Mouse (Mus musculus): Measurements from ENCODE around the gene Slc22a4. TPM values are rescaled to one million over a fixed set of nuclear protein-coding genes. Genes with fewer than 3 reads are reported as not detected.
"Not testable (repeated sequence)": the region's sequence is repeated elsewhere in the genome, so short reads cannot be mapped to it uniquely, and the experiment has no call there.

Gene Slc22a4
- polyA plus RNA-seq, 1 experiment, result not detected

- Histone ChIP-seq H3K27ac (ENCODE audit: insufficient read depth, low read length) (no peak overlapping the region), H3K4me3 (ENCODE audit: insufficient read depth, low read length) (no peak overlapping the region), H3K4me1 (ENCODE audit: control insufficient read depth, insufficient read depth, low read length) (peaks cover 28% of the 10 kb centered on the region)
- TF ChIP-seq POLR2A (IDR thresholded peaks at IDR 0.05; ENCODE audit: low read depth, low read length) (no peak), CTCF (IDR thresholded peaks at IDR 0.05; ENCODE audit: borderline replicate concordance, insufficient read depth, low read length) (no peak)
Measured at GRCm38 (mm10) chr11:54058056-54058617, 30.2 kb upstream of the Slc22a4 start.

GRCm38 (mm10) chr11:54057428-54057827 lies 29.5 kb upstream of the Slc22a4 start:
- Histone ChIP-seq H3K27ac (ENCODE audit: insufficient read depth, low read length) (no peak overlapping the region), H3K4me1 (ENCODE audit: control insufficient read depth, insufficient read depth, low read length) (peaks cover 24% of the 10 kb centered on the region), H3K4me3 (ENCODE audit: insufficient read depth, low read length) (no peak overlapping the region)
- TF ChIP-seq CTCF (IDR thresholded peaks at IDR 0.05; ENCODE audit: borderline replicate concordance, insufficient read depth, low read length), result no peak
- no peak for TF ChIP-seq POLR2A (IDR thresholded peaks at IDR 0.05; ENCODE audit: low read depth, low read length)

- Histone ChIP-seq H3K27ac (ENCODE audit: insufficient read depth, low read length) (no peak overlapping the region), H3K4me3 (ENCODE audit: insufficient read depth, low read length) (no peak overlapping the region), H3K4me1 (ENCODE audit: control insufficient read depth, insufficient read depth, low read length) (peaks cover 15% of the 10 kb centered on the region)
- TF ChIP-seq POLR2A (IDR thresholded peaks at IDR 0.05; ENCODE audit: low read depth, low read length), result no peak
Measured at GRCm38 (mm10) chr11:54056132-54056531, 28.2 kb upstream of the Slc22a4 start.

- H3K27ac ChIP-seq (ENCODE audit: insufficient read depth, low read length), result no peak overlapping the region
- no peak overlapping the region for H3K4me3 ChIP-seq (ENCODE audit: insufficient read depth, low read length)
- peaks cover 10% of the 10 kb centered on the region; the same call in 1 of the 2 replicates for H3K4me1 ChIP-seq (ENCODE audit: control insufficient read depth, insufficient read depth, low read length)
- TF ChIP-seq CTCF (IDR thresholded peaks at IDR 0.05; ENCODE audit: borderline replicate concordance, insufficient read depth, low read length), result no peak
- no peak for TF ChIP-seq POLR2A (IDR thresholded peaks at IDR 0.05; ENCODE audit: low read depth, low read length)
Measured at GRCm38 (mm10) chr11:54054257-54054656, 26.4 kb upstream of the Slc22a4 start.

- TF ChIP-seq POLR2A (IDR thresholded peaks at IDR 0.05; ENCODE audit: low read depth, low read length), result no peak
- TF ChIP-seq CTCF (IDR thresholded peaks at IDR 0.05; ENCODE audit: borderline replicate concordance, insufficient read depth, low read length), result no peak
- Histone ChIP-seq H3K27ac (ENCODE audit: insufficient read depth, low read length) (no peak overlapping the region), H3K4me1 (ENCODE audit: control insufficient read depth, insufficient read depth, low read length) (peaks cover 8% of the 10 kb centered on the region; the same call in 1 of the 2 replicates), H3K4me3 (ENCODE audit: insufficient read depth, low read length) (no peak overlapping the region)
Measured at GRCm38 (mm10) chr11:54053090-54053489, 25.2 kb upstream of the Slc22a4 start.

GRCm38 (mm10) chr11:54052128-54052527 lies 24.2 kb upstream of the Slc22a4 start:
- peaks cover under 1% of the 10 kb centered on the region; the same call in 1 of the 2 replicates for H3K4me1 ChIP-seq (ENCODE audit: control insufficient read depth, insufficient read depth, low read length)
- H3K27ac ChIP-seq (ENCODE audit: insufficient read depth, low read length), result no peak overlapping the region
- TF ChIP-seq POLR2A (IDR thresholded peaks at IDR 0.05; ENCODE audit: low read depth, low read length) (no peak), CTCF (IDR thresholded peaks at IDR 0.05; ENCODE audit: borderline replicate concordance, insufficient read depth, low read length) (no peak)
- H3K4me3 ChIP-seq (ENCODE audit: insufficient read depth, low read length), result no peak overlapping the region

GRCm38 (mm10) chr11:54051161-54051560 lies 23.3 kb upstream of the Slc22a4 start:
- no peak for TF ChIP-seq POLR2A (IDR thresholded peaks at IDR 0.05; ENCODE audit: low read depth, low read length)
- no peak for TF ChIP-seq CTCF (IDR thresholded peaks at IDR 0.05; ENCODE audit: borderline replicate concordance, insufficient read depth, low read length)
- Histone ChIP-seq H3K4me3 (ENCODE audit: insufficient read depth, low read length) (no peak overlapping the region), H3K4me1 (ENCODE audit: control insufficient read depth, insufficient read depth, low read length) (no peaks in the 10 kb centered on the region), H3K27ac (ENCODE audit: insufficient read depth, low read length) (no peak overlapping the region)

GRCm38 (mm10) chr11:54050205-54050604 lies 22.3 kb upstream of the Slc22a4 start:
- TF ChIP-seq CTCF (IDR thresholded peaks at IDR 0.05; ENCODE audit: borderline replicate concordance, insufficient read depth, low read length) (no peak), POLR2A (IDR thresholded peaks at IDR 0.05; ENCODE audit: low read depth, low read length) (no peak)
- Histone ChIP-seq H3K4me3 (ENCODE audit: insufficient read depth, low read length) (no peak overlapping the region), H3K27ac (ENCODE audit: insufficient read depth, low read length) (no peak overlapping the region), H3K4me1 (ENCODE audit: control insufficient read depth, insufficient read depth, low read length) (no peaks in the 10 kb centered on the region)

- TF ChIP-seq POLR2A (IDR thresholded peaks at IDR 0.05; ENCODE audit: low read depth, low read length) (no peak), CTCF (IDR thresholded peaks at IDR 0.05; ENCODE audit: borderline replicate concordance, insufficient read depth, low read length) (no peak)
- Histone ChIP-seq H3K27ac (ENCODE audit: insufficient read depth, low read length) (no peak overlapping the region), H3K4me3 (ENCODE audit: insufficient read depth, low read length) (no peak overlapping the region), H3K4me1 (ENCODE audit: control insufficient read depth, insufficient read depth, low read length) (no peaks in the 10 kb centered on the region)
Measured at GRCm38 (mm10) chr11:54040676-54041075, 12.8 kb upstream of the Slc22a4 start.

GRCm38 (mm10) chr11:54032872-54033271 lies 5.0 kb upstream of the Slc22a4 start:
- H3K4me3 ChIP-seq (ENCODE audit: insufficient read depth, low read length); H3K4me1 ChIP-seq (ENCODE audit: control insufficient read depth, insufficient read depth, low read length); H3K27ac ChIP-seq (ENCODE audit: insufficient read depth, low read length): not testable (repeated sequence)

- no peak overlapping the region for H3K27ac ChIP-seq (ENCODE audit: insufficient read depth, low read length)
- no peaks in the 10 kb centered on the region; the same call in 1 of the 2 replicates for H3K4me1 ChIP-seq (ENCODE audit: control insufficient read depth, insufficient read depth, low read length)
- no peak for TF ChIP-seq POLR2A (IDR thresholded peaks at IDR 0.05; ENCODE audit: low read depth, low read length)
- no peak for TF ChIP-seq CTCF (IDR thresholded peaks at IDR 0.05; ENCODE audit: borderline replicate concordance, insufficient read depth, low read length)
- no peak overlapping the region for H3K4me3 ChIP-seq (ENCODE audit: insufficient read depth, low read length)
Measured at GRCm38 (mm10) chr11:54028997-54029396, 1.1 kb upstream of the Slc22a4 start.
